Mouse (Mus musculus): ENCODE measurements at regions not wholly inside any gene's neighbourhood (a gene's known extent, or its start where the extent isn't known, plus 50 kb on each side); places are given as distances from the start of the nearest gene placed in this dataset.
"Not testable (repeated sequence)": the region's sequence is repeated elsewhere in the genome, so short reads cannot be mapped to it uniquely, and the experiment has no call there.

GRCm38 (mm10) chr3:78573299-78573698, 713.0 kb downstream of the Rapgef2 start:
- Histone ChIP-seq H3K27ac (no peak overlapping the region), H3K36me3 (no peaks in the 10 kb centered on the region), H3K4me3 (no peak overlapping the region), H3K9me3 (replicated peaks) (no peaks in the 10 kb centered on the region), H3K4me1 (no peaks in the 10 kb centered on the region), H3K27me3 (ENCODE audit: low read depth, poor library complexity, severe bottlenecking) (no peaks in the 10 kb centered on the region)
- DNase-seq (ENCODE audit: low spot score), result no peak
- WGBS, result 92% methylated on average over 6 of the region's 6 CpGs

GRCm38 (mm10) chr3:78564926-78565325, 721.4 kb downstream of the Rapgef2 start:
- H3K36me3 ChIP-seq; H3K9me3 ChIP-seq (replicated peaks); H3K27me3 ChIP-seq (ENCODE audit: low read depth, poor library complexity, severe bottlenecking); DNase-seq (ENCODE audit: low spot score); H3K4me3 ChIP-seq; H3K4me1 ChIP-seq; H3K27ac ChIP-seq: not testable (repeated sequence)
